Mouse (Mus musculus) left cerebral cortex, adult 18-20 months (tissue): ENCODE measurements around the gene Hsd3b1. TPM values are rescaled to one million over a fixed set of nuclear protein-coding genes. Genes with fewer than 3 reads are reported as not detected.
"Not testable (repeated sequence)": the region's sequence is repeated elsewhere in the genome, so short reads cannot be mapped to it uniquely, and the experiment has no call there.

ENCODE experiments used
- DNase-seq, 2 experiments: peaks; one replicate each; pipeline ENCODE4 v3.0.0; 2021 to 2022; ENCODE audit warnings: low spot score in 2 of 2, mixed read lengths in 1 of 2
- long read RNA-seq, 2 experiments: library from polyadenylated mRNA; stranded (forward); transcript quantifications; one replicate each; pipeline ENCODE4 v2.0.0; 2021
- total RNA-seq, 2 experiments: library from RNA; stranded (reverse); gene quantifications; 2 replicates each; pipeline ENCODE4 v1.2.3; 2021

The Hsd3b1 gene
- not detected for total RNA-seq
- long read RNA-seq, experiment 1, result 0 reads
- long read RNA-seq, experiment 2, result 0 reads

GRCm38 (mm10) chr3:98859576-98859975 lies at the start of gene Hsd3b1:
TSS of gene Hsd3b1 (minus strand) at chr3:98859794.
- DNase-seq, result no peak

GRCm38 (mm10) chr3:98897606-98898005 lies 38.0 kb upstream of the Hsd3b1 start:
- no peak for DNase-seq

- peak; percentile 6 to 10 for DNase-seq
Observed at GRCm38 (mm10) chr3:98895071-98895601, 35.5 kb upstream of the Hsd3b1 start.

GRCm38 (mm10) chr3:98893057-98893772 lies 33.6 kb upstream of the Hsd3b1 start, which contains the start of gene Hao2:
TSS of gene Hao2 (minus strand) at chr3:98893239.
- DNase-seq, result no peak

GRCm38 (mm10) chr3:98890430-98890829 lies 30.8 kb upstream of the Hsd3b1 start:
- DNase-seq, result no peak

- no peak for DNase-seq
Observed at GRCm38 (mm10) chr3:98888206-98888605, 28.6 kb upstream of the Hsd3b1 start.

GRCm38 (mm10) chr3:98880831-98881230 lies 21.2 kb upstream of the Hsd3b1 start:
- DNase-seq, result no peak

- no peak for DNase-seq
Observed at GRCm38 (mm10) chr3:98880216-98880615, 20.6 kb upstream of the Hsd3b1 start.

- no peak for DNase-seq
Observed at GRCm38 (mm10) chr3:98868219-98868618, 8.6 kb upstream of the Hsd3b1 start.

GRCm38 (mm10) chr3:98862800-98863199 lies 3.2 kb upstream of the Hsd3b1 start:
- DNase-seq, result no peak

- no peak for DNase-seq
Observed at GRCm38 (mm10) chr3:98858051-98858450, 1.5 kb downstream of the Hsd3b1 start.

- no peak for DNase-seq
Observed at GRCm38 (mm10) chr3:98856892-98857291, 2.7 kb downstream of the Hsd3b1 start.

GRCm38 (mm10) chr3:98855160-98855559 lies 4.4 kb downstream of the Hsd3b1 start:
- no peak for DNase-seq

GRCm38 (mm10) chr3:98853685-98854084 lies 5.9 kb downstream of the Hsd3b1 start:
- no peak for DNase-seq

- no peak for DNase-seq
Observed at GRCm38 (mm10) chr3:98853051-98853450, 6.5 kb downstream of the Hsd3b1 start.

GRCm38 (mm10) chr3:98852631-98853030 lies 7.0 kb downstream of the Hsd3b1 start:
- DNase-seq, result no peak

- DNase-seq, result no peak
Observed at GRCm38 (mm10) chr3:98851853-98852252, 7.7 kb downstream of the Hsd3b1 start.

- no peak for DNase-seq
Observed at GRCm38 (mm10) chr3:98850262-98850661, 9.3 kb downstream of the Hsd3b1 start.

GRCm38 (mm10) chr3:98848898-98849297 lies 10.7 kb downstream of the Hsd3b1 start:
- DNase-seq, result no peak

GRCm38 (mm10) chr3:98814101-98814670 lies 45.4 kb downstream of the Hsd3b1 start, which contains the start of gene Hsd3b6:
TSS of gene Hsd3b6 (minus strand) at chr3:98814443.
- no peak for DNase-seq

- not testable (repeated sequence) for DNase-seq
Observed at GRCm38 (mm10) chr3:98812653-98813052, 46.9 kb downstream of the Hsd3b1 start.

GRCm38 (mm10) chr3:98805032-98805431 lies 54.6 kb downstream of the Hsd3b1 start:
- not testable (repeated sequence) for DNase-seq
